Mouse (Mus musculus): ENCODE measurements at regions not wholly inside any gene's neighbourhood (a gene's known extent, or its start where the extent isn't known, plus 50 kb on each side); places are given as distances from the start of the nearest gene placed in this dataset.

DNA sequence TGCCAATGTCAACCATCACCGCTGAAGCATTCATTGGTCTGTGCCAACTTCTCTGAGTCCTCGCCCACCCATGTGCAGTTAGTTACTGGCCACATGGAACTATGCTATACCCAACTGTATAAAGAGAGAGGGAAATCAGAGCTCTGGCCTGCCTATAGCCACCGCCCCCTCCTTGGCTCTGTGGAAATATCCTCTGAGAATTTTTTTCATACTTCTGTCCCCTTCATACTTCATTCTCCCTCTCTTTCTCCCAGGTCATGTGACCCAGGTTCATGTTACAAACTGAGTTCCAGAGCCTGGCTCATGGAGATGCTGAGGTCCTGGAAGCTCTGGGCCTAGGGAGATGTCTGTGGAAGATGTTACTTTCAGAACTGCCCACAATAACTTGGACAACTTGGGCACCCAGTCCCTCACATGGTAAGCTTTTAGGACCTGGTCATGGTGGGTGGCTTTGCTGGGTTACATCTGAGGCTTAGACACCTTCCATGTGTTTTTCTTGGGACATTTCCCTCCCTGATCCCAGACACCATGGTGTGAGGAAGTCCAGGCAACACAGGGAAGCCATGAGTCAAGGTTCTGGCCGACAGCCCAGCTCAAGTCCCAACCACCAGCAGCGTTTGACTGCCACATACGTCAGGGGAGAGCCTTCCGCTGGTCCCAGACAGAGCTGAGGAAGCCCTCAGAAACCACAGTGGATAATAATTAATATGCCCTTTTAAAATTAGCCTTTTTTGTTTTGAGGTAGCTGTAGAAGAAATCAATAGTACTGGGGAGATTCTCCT, 89.0 kb upstream of the Trpm1 start:
- H3K36me3 ChIP-seq (ENCODE audit: control insufficient read depth, insufficient read depth, low read length), result no peaks in the 10 kb centered on the region
- 88% methylated on average over 7 of the region's 7 CpGs for WGBS
- H3K9me3 ChIP-seq (replicated peaks; ENCODE audit: control insufficient read depth, low read length, poor library complexity, severe bottlenecking), result no peaks in the 10 kb centered on the region
- H3K4me2 ChIP-seq (ENCODE audit: low read length), result no peak overlapping the region
- no peak overlapping the region for H3K4me3 ChIP-seq (ENCODE audit: low read depth, low read length)
- no peak overlapping the region for H3K27ac ChIP-seq (ENCODE audit: low read length)
- H3K4me1 ChIP-seq (ENCODE audit: control insufficient read depth, insufficient read depth, low read length), result no peaks in the 10 kb centered on the region
- ATAC-seq, result no peak
- H3K27me3 ChIP-seq (ENCODE audit: control insufficient read depth, insufficient read depth, low read depth, low read length), result no peaks in the 10 kb centered on the region
- no peak overlapping the region for H3K9ac ChIP-seq (ENCODE audit: low read depth, low read length)

DNA sequence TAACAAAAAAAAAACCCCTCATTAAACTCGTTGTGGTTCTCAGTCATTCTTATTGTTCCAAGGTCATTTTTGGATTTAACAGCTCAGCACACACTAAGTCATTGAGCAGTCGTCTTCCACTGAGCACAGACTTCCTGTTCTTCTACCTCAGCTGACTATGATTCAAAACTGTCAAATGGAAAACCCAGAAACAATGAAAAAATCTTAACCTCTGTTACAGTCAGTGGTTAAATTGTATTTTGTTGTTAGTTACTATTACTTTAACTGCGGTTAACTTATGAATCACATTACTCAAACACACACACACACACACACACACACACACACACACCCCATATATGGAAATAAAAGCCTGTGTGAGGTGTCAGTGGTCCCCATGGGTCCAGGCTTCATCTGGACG, 92.5 kb upstream of the Trpm1 start:
- WGBS, result 72% methylated on average over 4 of the region's 4 CpGs
- H3K4me1 ChIP-seq (ENCODE audit: control insufficient read depth, insufficient read depth, low read length), result no peaks in the 10 kb centered on the region
- no peak for ATAC-seq
- H3K9me3 ChIP-seq (replicated peaks; ENCODE audit: control insufficient read depth, low read length, poor library complexity, severe bottlenecking), result no peaks in the 10 kb centered on the region
- H3K27me3 ChIP-seq (ENCODE audit: control insufficient read depth, insufficient read depth, low read depth, low read length), result no peaks in the 10 kb centered on the region
- no peak overlapping the region for H3K4me2 ChIP-seq (ENCODE audit: low read length)
- no peak overlapping the region for H3K4me3 ChIP-seq (ENCODE audit: low read depth, low read length)
- H3K36me3 ChIP-seq (ENCODE audit: control insufficient read depth, insufficient read depth, low read length), result no peaks in the 10 kb centered on the region
- H3K27ac ChIP-seq (ENCODE audit: low read length), result no peak overlapping the region
- H3K9ac ChIP-seq (ENCODE audit: low read depth, low read length), result no peak overlapping the region

DNA sequence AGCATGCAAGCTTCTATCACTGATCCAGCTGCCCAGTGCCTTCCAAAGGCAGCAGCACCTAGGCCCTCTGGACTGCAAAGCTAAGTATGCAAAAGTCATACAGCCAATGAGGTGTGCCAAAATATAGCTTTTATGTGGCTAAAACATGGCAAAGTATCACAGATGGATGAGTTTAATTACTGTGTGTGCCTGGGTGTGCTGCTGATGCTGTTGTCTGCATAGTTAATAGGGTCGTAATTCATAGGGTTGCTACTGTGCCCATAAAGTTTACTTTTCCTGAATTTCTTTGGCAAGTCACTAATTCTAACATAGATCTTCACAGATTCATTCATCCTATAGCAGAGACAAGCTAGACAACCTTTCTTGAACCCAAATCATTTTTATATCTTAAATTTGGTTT, 93.1 kb upstream of the Trpm1 start:
- Histone ChIP-seq H3K4me1 (ENCODE audit: control insufficient read depth, insufficient read depth, low read length) (no peaks in the 10 kb centered on the region), H3K9ac (ENCODE audit: low read depth, low read length) (no peak overlapping the region), H3K4me2 (ENCODE audit: low read length) (no peak overlapping the region), H3K9me3 (replicated peaks; ENCODE audit: control insufficient read depth, low read length, poor library complexity, severe bottlenecking) (no peaks in the 10 kb centered on the region), H3K4me3 (ENCODE audit: low read depth, low read length) (no peak overlapping the region), H3K27ac (ENCODE audit: low read length) (no peak overlapping the region), H3K27me3 (ENCODE audit: control insufficient read depth, insufficient read depth, low read depth, low read length) (no peaks in the 10 kb centered on the region), H3K36me3 (ENCODE audit: control insufficient read depth, insufficient read depth, low read length) (no peaks in the 10 kb centered on the region)
- 97% methylated on average over 1 of the region's 1 CpGs for WGBS
- no peak for ATAC-seq

DNA sequence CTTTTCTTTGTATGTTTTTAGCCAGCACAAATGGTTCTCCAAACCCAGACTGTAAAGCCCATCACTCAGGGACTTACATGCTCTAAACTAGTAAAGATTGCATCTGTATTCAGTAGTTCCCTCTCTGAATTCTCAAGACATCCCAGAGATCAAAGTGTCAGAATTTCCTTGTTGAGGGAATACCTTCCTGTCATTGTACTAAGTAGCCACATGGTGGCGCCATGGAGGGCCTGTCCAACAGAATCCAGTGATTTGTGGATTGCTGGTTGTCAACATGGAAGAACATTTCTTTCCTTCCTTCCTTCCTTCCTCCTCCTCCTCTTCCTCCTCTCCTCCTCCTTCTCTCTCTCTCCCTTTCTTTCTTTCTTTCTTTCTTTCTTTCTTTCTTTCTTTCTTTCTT, 93.6 kb upstream of the Trpm1 start:
- no peak overlapping the region for H3K4me2 ChIP-seq (ENCODE audit: low read length)
- H3K4me1 ChIP-seq (ENCODE audit: control insufficient read depth, insufficient read depth, low read length), result no peaks in the 10 kb centered on the region
- no peak overlapping the region for H3K27ac ChIP-seq (ENCODE audit: low read length)
- no peak overlapping the region for H3K4me3 ChIP-seq (ENCODE audit: low read depth, low read length)
- H3K9me3 ChIP-seq (replicated peaks; ENCODE audit: control insufficient read depth, low read length, poor library complexity, severe bottlenecking), result no peaks in the 10 kb centered on the region
- no peaks in the 10 kb centered on the region for H3K27me3 ChIP-seq (ENCODE audit: control insufficient read depth, insufficient read depth, low read depth, low read length)
- ATAC-seq, result no peak
- 0% methylated on average over 1 of the region's 1 CpGs for WGBS
- no peaks in the 10 kb centered on the region for H3K36me3 ChIP-seq (ENCODE audit: control insufficient read depth, insufficient read depth, low read length)
- H3K9ac ChIP-seq (ENCODE audit: low read depth, low read length), result no peak overlapping the region

DNA sequence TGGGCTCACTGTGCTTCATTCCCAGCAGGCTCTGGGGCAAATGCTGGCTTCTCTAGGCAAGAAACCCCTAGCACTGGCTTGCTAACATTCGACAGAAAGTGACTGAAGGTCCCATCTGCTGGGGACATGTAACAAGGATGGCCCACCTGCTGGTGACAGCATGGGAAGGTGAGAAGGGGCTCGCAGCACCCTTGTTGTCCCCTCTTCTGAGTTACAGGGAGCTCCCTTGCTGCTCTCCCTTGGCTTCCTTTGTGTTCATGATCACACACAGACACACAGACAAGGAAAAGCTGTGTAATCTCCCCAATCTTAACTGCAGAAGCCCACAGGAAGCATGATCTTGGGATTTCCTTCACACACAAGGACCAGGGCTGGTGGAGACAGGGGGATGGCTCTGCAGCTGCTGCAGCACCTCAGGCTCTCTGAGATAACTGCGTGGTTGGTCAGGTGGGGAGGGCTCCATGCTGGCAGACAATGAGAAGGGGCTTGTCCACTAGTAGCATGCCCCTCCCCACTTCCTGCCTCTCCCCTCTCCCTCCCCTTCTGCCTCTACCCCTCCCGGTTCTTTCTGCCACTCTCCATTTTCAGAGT, 95.3 kb upstream of the Trpm1 start:
- WGBS, result 36% methylated on average over 4 of the region's 4 CpGs
- no peak for ATAC-seq

DNA sequence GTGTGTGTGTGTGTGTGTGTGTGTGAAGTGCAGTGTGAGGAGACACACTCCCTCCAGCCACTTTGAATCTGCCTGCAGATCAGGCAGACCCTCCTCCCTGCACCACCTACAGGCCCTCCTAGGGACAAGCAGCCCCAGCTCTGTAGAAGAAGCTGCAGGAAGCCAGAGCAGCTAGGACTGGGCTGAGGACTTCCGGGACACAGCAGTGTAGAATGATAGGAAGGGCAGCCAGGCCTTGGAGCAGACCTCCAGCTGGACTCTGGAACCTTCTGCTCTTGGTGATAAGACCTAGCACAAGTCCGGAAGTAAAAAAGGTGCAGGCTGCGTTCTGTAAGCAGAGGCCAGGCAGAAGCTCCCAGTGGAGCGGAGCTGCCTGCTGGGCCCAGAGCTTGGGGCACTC, 95.8 kb upstream of the Trpm1 start:
- H3K27ac ChIP-seq (ENCODE audit: low read length), result no peak overlapping the region
- no peaks in the 10 kb centered on the region for H3K4me1 ChIP-seq (ENCODE audit: control insufficient read depth, insufficient read depth, low read length)
- no peaks in the 10 kb centered on the region for H3K36me3 ChIP-seq (ENCODE audit: control insufficient read depth, insufficient read depth, low read length)
- ATAC-seq, result peak; percentile 67; the same call in 1 of the 2 replicates
- no peak overlapping the region for H3K9ac ChIP-seq (ENCODE audit: low read depth, low read length)
- no peaks in the 10 kb centered on the region for H3K9me3 ChIP-seq (replicated peaks; ENCODE audit: control insufficient read depth, low read length, poor library complexity, severe bottlenecking)
- WGBS, result 59% methylated on average over 4 of the region's 4 CpGs
- no peaks in the 10 kb centered on the region for H3K27me3 ChIP-seq (ENCODE audit: control insufficient read depth, insufficient read depth, low read depth, low read length)
- no peak overlapping the region for H3K4me2 ChIP-seq (ENCODE audit: low read length)
- no peak overlapping the region for H3K4me3 ChIP-seq (ENCODE audit: low read depth, low read length)

More for the DNA sequence above, 95.3 kb upstream of the Trpm1 start:
- Histone ChIP-seq H3K4me3 (ENCODE audit: low read depth, low read length) (no peak overlapping the region), H3K27ac (ENCODE audit: low read length) (no peak overlapping the region), H3K9me3 (replicated peaks; ENCODE audit: control insufficient read depth, low read length, poor library complexity, severe bottlenecking) (no peaks in the 10 kb centered on the region), H3K9ac (ENCODE audit: low read depth, low read length) (no peak overlapping the region), H3K27me3 (ENCODE audit: control insufficient read depth, insufficient read depth, low read depth, low read length) (no peaks in the 10 kb centered on the region), H3K4me2 (ENCODE audit: low read length) (no peak overlapping the region), H3K36me3 (ENCODE audit: control insufficient read depth, insufficient read depth, low read length) (no peaks in the 10 kb centered on the region), H3K4me1 (ENCODE audit: control insufficient read depth, insufficient read depth, low read length) (no peaks in the 10 kb centered on the region)

DNA sequence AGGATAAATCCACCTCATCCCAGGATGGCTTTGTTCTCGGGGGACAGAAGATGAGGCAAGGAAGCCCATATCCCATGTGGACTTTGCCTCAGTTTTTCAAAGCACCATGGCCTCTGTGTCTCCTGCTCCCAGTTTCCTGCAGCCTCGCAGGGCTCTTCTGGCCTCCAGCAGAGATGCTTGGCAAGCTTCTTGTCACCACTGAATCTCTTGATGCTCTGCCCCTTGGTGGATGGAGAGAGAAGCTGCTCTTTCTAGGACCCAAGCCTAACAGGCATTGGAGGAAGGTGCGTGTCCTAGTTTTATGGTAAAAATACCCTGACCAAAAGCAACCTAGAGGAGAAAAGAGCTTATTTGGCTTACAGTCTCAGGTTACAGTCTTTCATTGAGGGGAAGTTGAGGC, 97.1 kb upstream of the Trpm1 start:
- Histone ChIP-seq H3K27me3 (ENCODE audit: control insufficient read depth, insufficient read depth, low read depth, low read length) (no peaks in the 10 kb centered on the region), H3K36me3 (ENCODE audit: control insufficient read depth, insufficient read depth, low read length) (no peaks in the 10 kb centered on the region), H3K4me3 (ENCODE audit: low read depth, low read length) (no peak overlapping the region), H3K27ac (ENCODE audit: low read length) (no peak overlapping the region), H3K4me2 (ENCODE audit: low read length) (no peak overlapping the region), H3K4me1 (ENCODE audit: control insufficient read depth, insufficient read depth, low read length) (no peaks in the 10 kb centered on the region), H3K9me3 (replicated peaks; ENCODE audit: control insufficient read depth, low read length, poor library complexity, severe bottlenecking) (no peaks in the 10 kb centered on the region), H3K9ac (ENCODE audit: low read depth, low read length) (no peak overlapping the region)
- 83% methylated on average over 3 of the region's 3 CpGs for WGBS
- ATAC-seq, result no peak

DNA sequence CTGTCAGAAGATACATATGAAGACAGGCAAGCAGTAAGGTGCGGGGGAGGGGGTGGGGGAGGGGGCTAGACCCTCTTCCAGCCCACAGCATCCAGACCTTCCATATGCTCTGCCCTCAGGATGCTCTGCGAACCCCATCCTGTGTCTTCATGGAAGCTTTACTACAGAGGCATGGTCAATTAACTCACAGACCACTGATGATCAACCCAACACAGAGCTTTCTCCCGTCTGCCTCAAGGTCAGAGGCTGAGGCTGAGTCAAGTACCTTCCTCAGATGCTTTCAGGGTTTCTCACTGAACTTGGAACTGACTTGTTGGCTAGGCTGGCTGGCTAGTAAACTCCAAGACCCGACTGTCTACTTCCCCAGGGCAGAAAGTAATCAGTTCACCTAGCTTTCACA, 98.6 kb upstream of the Trpm1 start:
- WGBS, result 86% methylated on average over 4 of the region's 4 CpGs
- Histone ChIP-seq H3K9me3 (replicated peaks; ENCODE audit: control insufficient read depth, low read length, poor library complexity, severe bottlenecking) (no peaks in the 10 kb centered on the region), H3K4me2 (ENCODE audit: low read length) (no peak overlapping the region), H3K4me1 (ENCODE audit: control insufficient read depth, insufficient read depth, low read length) (no peaks in the 10 kb centered on the region), H3K4me3 (ENCODE audit: low read depth, low read length) (no peak overlapping the region), H3K27me3 (ENCODE audit: control insufficient read depth, insufficient read depth, low read depth, low read length) (no peaks in the 10 kb centered on the region), H3K27ac (ENCODE audit: low read length) (no peak overlapping the region), H3K9ac (ENCODE audit: low read depth, low read length) (no peak overlapping the region), H3K36me3 (ENCODE audit: control insufficient read depth, insufficient read depth, low read length) (no peaks in the 10 kb centered on the region)
- no peak for ATAC-seq

DNA sequence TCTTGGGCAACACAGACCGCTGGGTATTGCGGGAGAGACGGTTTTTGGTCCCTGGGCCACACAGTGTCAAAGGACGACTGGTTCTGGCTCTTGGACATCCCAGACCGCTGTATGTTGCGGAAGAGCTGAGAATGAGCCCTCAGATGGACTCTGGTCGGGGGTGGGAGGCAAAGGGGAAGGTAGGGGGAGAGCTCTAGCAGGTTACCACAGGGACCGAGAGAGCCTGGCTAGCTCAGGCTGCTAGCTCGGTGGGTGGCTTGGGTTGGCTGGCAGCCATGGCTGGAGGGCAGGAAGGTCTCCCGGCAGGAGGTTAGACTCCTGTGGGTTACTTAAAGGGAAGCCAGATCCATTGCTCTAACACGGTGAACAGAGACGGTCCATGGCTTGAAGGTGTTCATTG, 99.9 kb upstream of the Trpm1 start:
- Histone ChIP-seq H3K36me3 (ENCODE audit: control insufficient read depth, insufficient read depth, low read length) (no peaks in the 10 kb centered on the region), H3K27ac (ENCODE audit: low read length) (no peak overlapping the region), H3K27me3 (ENCODE audit: control insufficient read depth, insufficient read depth, low read depth, low read length) (no peaks in the 10 kb centered on the region), H3K4me2 (ENCODE audit: low read length) (no peak overlapping the region), H3K4me1 (ENCODE audit: control insufficient read depth, insufficient read depth, low read length) (peaks cover 6% of the 10 kb centered on the region), H3K9ac (ENCODE audit: low read depth, low read length) (no peak overlapping the region), H3K9me3 (replicated peaks; ENCODE audit: control insufficient read depth, low read length, poor library complexity, severe bottlenecking) (no peaks in the 10 kb centered on the region), H3K4me3 (ENCODE audit: low read depth, low read length) (no peak overlapping the region)
- 57% methylated on average over 12 of the region's 12 CpGs for WGBS
- no peak for ATAC-seq
